Mouse (Mus musculus): ENCODE measurements around the gene Kif27.

DNA sequence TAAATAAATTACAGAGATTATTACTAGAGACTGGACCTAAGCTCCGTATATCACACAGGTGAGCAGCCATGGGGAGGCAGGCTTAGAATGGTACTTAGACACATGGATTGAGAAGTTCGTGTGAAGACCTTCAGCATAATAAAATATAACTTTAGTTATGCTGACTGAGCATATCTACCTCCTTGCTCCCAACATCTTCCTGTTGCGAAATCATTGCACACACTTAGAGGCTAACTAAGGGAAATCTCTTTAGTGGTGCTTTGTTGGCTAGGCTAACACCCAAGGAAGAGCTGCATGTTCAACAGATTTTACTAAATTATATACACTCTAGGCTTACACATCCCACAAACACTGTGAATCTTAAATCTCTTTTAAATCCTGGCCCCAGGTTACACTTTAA, 7.5 kb upstream of the Kif27 start:
- no peak for TF ChIP-seq CTCF (IDR thresholded peaks at IDR 0.05; ENCODE audit: low read depth, low read length)
- no peak for TF ChIP-seq EP300 (IDR thresholded peaks at IDR 0.05; ENCODE audit: insufficient read depth, low read depth, low read length)
- no peak for TF ChIP-seq POLR2A (IDR thresholded peaks at IDR 0.05; ENCODE audit: insufficient read depth, low read length)
